ENCODE assay signal across 9 mouse cellular contexts in genomic region chr9:3336661-3337060, GRCm38 (mm10). TPM values are rescaled to one million over a fixed set of nuclear protein-coding genes. Genes with fewer than 3 reads are reported as not detected.
DNase-seq lines count a peak whose midpoint lies in the region; ATAC-seq lines count a peak whose summit lies in the region.
"Had no signal": no experiment of that assay in that cellular context is flagged by ENCODE, and none has a peak within 500 bp of the region (broad histone marks: within the 10 kb centered on the region; RNA-seq: fewer than 3 reads in every experiment).

No protein-coding gene starts in this region.

- H3K9ac ChIP-seq in embryonic facial prominence, embryonic 15.5 days = no peak overlapping the region
- H3K9ac ChIP-seq in kidney, embryonic 15.5 days = no peak overlapping the region
- H3K9ac ChIP-seq in midbrain, embryonic 16.5 days (ENCODE audit: low read depth, low read length) = no peak overlapping the region

- ATAC-seq in embryonic facial prominence, embryonic 15.5 days (ENCODE audit: insufficient number of reproducible peaks, low FRiP score, low TSS enrichment, low read depth) = no peak
- ATAC-seq in kidney, embryonic 15.5 days (replicated peaks; ENCODE audit: low FRiP score) = no peak
- no peak for ATAC-seq in midbrain, embryonic 16.5 days

- no peaks in the 10 kb centered on the region for H3K9me3 ChIP-seq in embryonic facial prominence, embryonic 15.5 days (replicated peaks)
- H3K9me3 ChIP-seq in kidney, embryonic 15.5 days (replicated peaks) = no peaks in the 10 kb centered on the region
- no peaks in the 10 kb centered on the region for H3K9me3 ChIP-seq in midbrain, embryonic 16.5 days (replicated peaks; ENCODE audit: control insufficient read depth, low read length, poor library complexity, severe bottlenecking)

- peaks cover 8% of the 10 kb centered on the region; the same call in 1 of the 2 replicates for H3K36me3 ChIP-seq in embryonic facial prominence, embryonic 15.5 days
- H3K36me3 ChIP-seq in kidney, embryonic 15.5 days = peaks cover 15% of the 10 kb centered on the region
- H3K36me3 ChIP-seq in midbrain, embryonic 16.5 days (ENCODE audit: control insufficient read depth, insufficient read depth, low read length) = peaks cover 6% of the 10 kb centered on the region

- no peaks in the 10 kb centered on the region for H3K27me3 ChIP-seq in embryonic facial prominence, embryonic 15.5 days
- H3K27me3 ChIP-seq in kidney, embryonic 15.5 days = no peaks in the 10 kb centered on the region
- no peaks in the 10 kb centered on the region for H3K27me3 ChIP-seq in midbrain, embryonic 16.5 days (ENCODE audit: control insufficient read depth, insufficient read depth, low read depth, low read length)

- WGBS in embryonic facial prominence, embryonic 15.5 days = 91% methylated on average over 3 of the region's 3 CpGs
- WGBS in kidney, embryonic 15.5 days = 74% methylated on average over 3 of the region's 3 CpGs
- WGBS in midbrain, embryonic 16.5 days = 88% methylated on average over 3 of the region's 3 CpGs

- H3K4me3 ChIP-seq in embryonic facial prominence, embryonic 15.5 days (replicated peaks) = no peak overlapping the region
- 0 out of 2 replicates have a peak overlapping the region, but pooled peaks have one; percentile 12 for H3K4me3 ChIP-seq in kidney, embryonic 15.5 days (replicated peaks)
- H3K4me3 ChIP-seq in midbrain, embryonic 16.5 days (ENCODE audit: low read depth, low read length) = peak overlapping the region; percentile 16; the same call in 1 of the 2 replicates

- H3K4me2 ChIP-seq in embryonic facial prominence, embryonic 15.5 days (replicated peaks) = peak overlapping the region; percentile 28
- peak overlapping the region; percentile 41 for H3K4me2 ChIP-seq in kidney, embryonic 15.5 days
- H3K4me2 ChIP-seq in midbrain, embryonic 16.5 days (ENCODE audit: low read length) = peak overlapping the region; percentile 53

- H3K27ac ChIP-seq in embryonic facial prominence, embryonic 15.5 days (replicated peaks) = no peak overlapping the region
- no peak overlapping the region for H3K27ac ChIP-seq in kidney, embryonic 15.5 days
- no peak overlapping the region for H3K27ac ChIP-seq in midbrain, embryonic 16.5 days (ENCODE audit: low read length)

- no peaks in the 10 kb centered on the region for H3K4me1 ChIP-seq in embryonic facial prominence, embryonic 15.5 days
- peaks cover 4% of the 10 kb centered on the region; the same call in 1 of the 2 replicates for H3K4me1 ChIP-seq in kidney, embryonic 15.5 days
- peaks cover 16% of the 10 kb centered on the region for H3K4me1 ChIP-seq in midbrain, embryonic 16.5 days (ENCODE audit: control insufficient read depth, insufficient read depth, low read length)

- peak; percentile 61 for DNase-seq in kidney, adult 9 months
- no peak for DNase-seq in kidney, postnatal 10 days
- DNase-seq in B cell, adult 2 months = no peak
- DNase-seq in cerebellum, postnatal 36 days = no peak
- DNase-seq in embryo, embryonic 9.5 days (ENCODE audit: extremely low spot score) = no peak
- DNase-seq: right cerebral cortex, postnatal 4 days had no signal

RNA-seq across cellular contexts. Expression of gene Alkbh8, which starts 1.7 kb away (rescaled TPM):
- polyA plus RNA-seq in embryonic facial prominence, embryonic 15.5 days (2015; fragmentation: Nextera tagmentation; extraction: Ambion mirVana) = 24.0 and 25.8 TPM in 2 replicates
- polyA plus RNA-seq in kidney, embryonic 15.5 days (2015; fragmentation: Nextera tagmentation; extraction: Ambion mirVana) = 29.5 and 31.1 TPM in 2 replicates
- 68.4 and 71.8 TPM in 2 replicates for polyA plus RNA-seq in midbrain, embryonic 16.5 days (2015; fragmentation: Nextera tagmentation; extraction: Ambion mirVana)
